Mouse (Mus musculus) limb, embryonic 13.5 days (tissue): ENCODE data around the gene Dbndd2. TPM values are rescaled to one million over a fixed set of nuclear protein-coding genes. Genes with fewer than 3 reads are reported as not detected.

Experiments used
- ATAC-seq: fragments of 200-750 bp; cut with Nextera tagmentation; 2 replicates; pipeline ENCODE4 v1.8.0; 2017; ENCODE audit warnings: low read depth, moderate number of reproducible peaks, moderate TSS enrichment; ENCODE audit not compliant: low FRiP score
- H3K27ac ChIP-seq: fragments of 300-500 bp; sonication (generic); 2 replicates; pipeline ENCODE4 v1.5.1; 2015; ENCODE audit warnings: inconsistent platforms, mild to moderate bottlenecking, moderate library complexity
- H3K27me3 ChIP-seq: fragments of 300-500 bp; sonication (generic); 2 replicates; pipeline ENCODE4 v1.6.1; 2015; ENCODE audit warnings: mild to moderate bottlenecking, inconsistent platforms
- H3K36me3 ChIP-seq: fragments of 300-500 bp; sonication (generic); 2 replicates; pipeline ENCODE4 v1.6.1; 2015; ENCODE audit warnings: inconsistent platforms, mild to moderate bottlenecking, moderate library complexity
- H3K4me1 ChIP-seq: fragments of 300-500 bp; sonication (generic); 2 replicates; pipeline ENCODE4 v1.6.1; 2015; ENCODE audit warnings: inconsistent platforms
- H3K4me2 ChIP-seq: fragments of 300-500 bp; sonication (generic); replicated peaks from 2 replicates; pipeline ENCODE4 v1.6.1; 2015; ENCODE audit warnings: inconsistent platforms, mild to moderate bottlenecking, moderate library complexity
- H3K4me3 ChIP-seq: fragments of 300-500 bp; sonication (generic); 2 replicates; pipeline ENCODE4 v1.5.1; 2015; ENCODE audit warnings: moderate library complexity, mild to moderate bottlenecking, inconsistent platforms
- H3K9ac ChIP-seq: fragments of 300-500 bp; sonication (generic); 2 replicates; pipeline ENCODE4 v1.6.1; 2015; ENCODE audit warnings: mild to moderate bottlenecking, inconsistent platforms
- H3K9me3 ChIP-seq: fragments of 300-500 bp; sonication (generic); 2 replicates; pipeline ENCODE4 v1.6.1; 2016; ENCODE audit warnings: inconsistent platforms
- WGBS: fragments of 180-500 bp; shearing (Covaris S2); methylation state at CpG from one replicate; pipeline ENCODE4 v1.1.7; 2015; 5-methylcytosine and 5-hydroxymethylcytosine counted together
- polyA plus RNA-seq: library from polyadenylated mRNA; unstranded; fragments of >200 nt; fragmentation: Nextera tagmentation; extraction: Ambion mirVana; gene quantifications from 2 replicates; pipeline ENCODE4 v1.2.1, GENCODE M21; 2015

Dbndd2 gene
- polyA plus RNA-seq, 1 experiment from 2014 or later = 2.3 TPM

GRCm38 (mm10) chr2:164487115-164487527 is 1.2 kb downstream of the Dbndd2 start:
- Histone ChIP-seq H3K4me3 (peak overlapping the region; percentile 75), H3K36me3 (peaks cover 5% of the 10 kb centered on the region), H3K27ac (no peak overlapping the region), H3K9me3 (no peaks in the 10 kb centered on the region), H3K27me3 (peaks cover 53% of the 10 kb centered on the region), H3K4me1 (peaks cover 15% of the 10 kb centered on the region), H3K9ac (peak overlapping the region; percentile 78), H3K4me2 (peak overlapping the region; percentile 100)
- 12% methylated on average over 11 of the region's 11 CpGs for WGBS
- ATAC-seq = no peak

- H3K27me3 ChIP-seq = peaks cover 53% of the 10 kb centered on the region
- WGBS = 67% methylated on average over 9 of the region's 9 CpGs
Measured at GRCm38 (mm10) chr2:164487812-164488211, 1.9 kb downstream of the Dbndd2 start.

GRCm38 (mm10) chr2:164494126-164494525 is 8.2 kb downstream of the Dbndd2 start:
- Histone ChIP-seq H3K4me3 (no peak overlapping the region), H3K27ac (no peak overlapping the region), H3K9me3 (no peaks in the 10 kb centered on the region), H3K4me1 (peaks cover 12% of the 10 kb centered on the region), H3K4me2 (no peak overlapping the region), H3K9ac (no peak overlapping the region), H3K36me3 (peaks cover 6% of the 10 kb centered on the region), H3K27me3 (peaks cover 5% of the 10 kb centered on the region; the same call in 1 of the 2 replicates)
- no peak for ATAC-seq
- 62% methylated on average over 2 of the region's 2 CpGs for WGBS

More at GRCm38 (mm10) chr2:164487812-164488211, 1.9 kb downstream of the Dbndd2 start:
- Histone ChIP-seq H3K9me3 (no peaks in the 10 kb centered on the region), H3K4me3 (no peak overlapping the region), H3K27ac (no peak overlapping the region), H3K4me2 (peak overlapping the region; percentile 100), H3K36me3 (peaks cover 5% of the 10 kb centered on the region), H3K9ac (no peak overlapping the region), H3K4me1 (peaks cover 15% of the 10 kb centered on the region)
- ATAC-seq = no peak

GRCm38 (mm10) chr2:164496331-164496730 is 10.4 kb downstream of the Dbndd2 start:
- H3K4me2 ChIP-seq = peak overlapping the region; percentile 98; the same call in 1 of the 2 replicates
- H3K27me3 ChIP-seq = no peaks in the 10 kb centered on the region
- H3K27ac ChIP-seq = no peak overlapping the region
- no peak overlapping the region for H3K9ac ChIP-seq
- H3K9me3 ChIP-seq = no peaks in the 10 kb centered on the region
- ATAC-seq = no peak
- peaks cover 12% of the 10 kb centered on the region for H3K4me1 ChIP-seq
- H3K36me3 ChIP-seq = peaks cover 21% of the 10 kb centered on the region
- peak overlapping the region; percentile 90; the same call in 1 of the 2 replicates for H3K4me3 ChIP-seq
- WGBS = 55% methylated on average over 1 of the region's 1 CpGs

DNA sequence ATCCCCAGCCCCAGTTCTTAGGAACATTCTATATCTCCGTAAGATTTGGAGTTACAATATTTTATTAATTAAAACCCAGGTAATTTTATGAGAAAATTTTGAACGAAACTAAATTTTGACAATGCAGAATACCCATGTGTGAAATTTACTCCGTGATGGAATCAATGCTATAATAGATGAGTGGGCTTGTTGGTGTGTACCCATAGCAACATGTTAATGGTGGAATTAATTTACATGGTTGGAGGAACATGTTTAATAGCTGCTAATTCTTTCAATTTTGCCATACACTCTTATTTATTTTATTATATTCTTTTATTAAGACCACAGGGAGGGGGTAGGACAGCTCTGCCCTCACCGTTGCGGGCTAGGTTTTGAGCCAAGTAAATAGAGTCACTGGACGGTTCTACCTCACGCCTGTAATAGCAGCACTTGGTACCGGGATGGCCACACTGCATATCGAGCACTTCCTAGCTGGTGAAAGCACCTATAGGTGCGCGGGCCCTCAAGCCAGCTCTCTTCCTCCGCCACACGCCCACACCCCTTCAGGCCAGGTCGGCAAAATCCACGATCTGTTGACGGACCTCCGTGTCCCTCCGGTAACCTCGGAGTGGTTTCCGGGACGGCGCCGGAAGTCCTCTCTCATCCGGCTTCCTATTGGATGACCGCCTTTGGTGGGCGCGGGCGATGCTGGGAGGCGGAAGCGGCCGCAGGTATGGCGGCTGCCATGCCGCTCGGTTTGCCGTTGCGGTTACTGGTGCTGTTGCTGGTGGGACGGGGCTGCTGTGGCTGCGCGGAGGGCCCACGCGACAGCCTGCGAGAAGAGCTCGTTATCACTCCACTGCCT is 11.2 kb downstream of the Dbndd2 start, which contains the start of gene Pigt:
Pigt (plus strand) TSS at position 674 of the 844 bp plus-strand sequence.
- 4% methylated on average over 43 of the region's 43 CpGs for WGBS
- Histone ChIP-seq H3K9ac (peak within 1 kb of the TSS; percentile 79), H3K27ac (no peak within 1 kb of the TSS)

DNA sequence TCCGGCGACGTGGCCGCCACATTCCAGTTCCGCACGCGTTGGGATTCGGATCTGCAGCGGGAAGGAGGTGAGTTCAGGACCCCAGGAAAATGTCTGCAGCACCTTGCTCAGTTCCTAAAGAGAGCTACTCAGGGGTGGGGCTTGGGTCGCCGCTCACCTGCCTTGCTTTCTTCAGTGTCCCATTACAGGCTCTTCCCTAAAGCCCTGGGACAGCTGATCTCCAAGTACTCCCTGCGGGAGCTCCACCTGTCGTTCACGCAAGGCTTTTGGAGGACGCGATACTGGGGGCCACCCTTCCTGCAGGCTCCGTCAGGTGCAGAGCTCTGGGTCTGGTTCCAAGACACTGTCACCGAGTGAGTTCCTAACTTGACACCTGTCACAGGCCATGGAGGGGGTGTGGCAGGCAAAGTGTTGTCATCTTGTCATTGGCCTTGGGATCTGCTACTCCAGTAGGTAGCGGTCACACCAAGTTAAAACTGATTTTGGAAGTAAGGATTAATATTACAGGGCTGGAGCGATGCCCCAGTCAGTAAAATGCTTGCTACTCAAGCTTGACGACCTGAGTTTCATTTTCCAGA is 11.9 kb downstream of the Dbndd2 start:
- H3K36me3 ChIP-seq = peaks cover 34% of the 10 kb centered on the region
- peak overlapping the region; percentile 90 for H3K4me3 ChIP-seq
- H3K9ac ChIP-seq = peak overlapping the region; percentile 79
- no peaks in the 10 kb centered on the region for H3K9me3 ChIP-seq
- peak overlapping the region; percentile 98 for H3K4me2 ChIP-seq
- peak; percentile 25; the same call in 1 of the 2 replicates for ATAC-seq
- 4% methylated on average over 21 of the region's 21 CpGs for WGBS
- peaks cover 12% of the 10 kb centered on the region for H3K4me1 ChIP-seq
- no peak overlapping the region for H3K27ac ChIP-seq
- no peaks in the 10 kb centered on the region for H3K27me3 ChIP-seq

More for the DNA sequence above, 11.2 kb downstream of the Dbndd2 start, which contains the start of gene Pigt:
- H3K4me2 ChIP-seq = peak within 1 kb of the TSS; percentile 98
- H3K4me1 ChIP-seq = peaks cover 12% of the 10 kb centered on the region
- no peaks in the 10 kb centered on the region for H3K9me3 ChIP-seq
- no peaks in the 10 kb centered on the region for H3K27me3 ChIP-seq
- peak; percentile 92 for ATAC-seq
- peak within 1 kb of the TSS; percentile 90 for H3K4me3 ChIP-seq
- peaks cover 27% of the 10 kb centered on the region for H3K36me3 ChIP-seq

- Histone ChIP-seq H3K27me3 (no peaks in the 10 kb centered on the region), H3K4me2 (no peak overlapping the region), H3K4me3 (no peak overlapping the region), H3K4me1 (peaks cover 12% of the 10 kb centered on the region), H3K27ac (no peak overlapping the region), H3K36me3 (peaks cover 49% of the 10 kb centered on the region), H3K9me3 (peaks cover 7% of the 10 kb centered on the region; the same call in 1 of the 2 replicates), H3K9ac (no peak overlapping the region)
- ATAC-seq = no peak
- 69% methylated on average over 5 of the region's 5 CpGs for WGBS
Measured at GRCm38 (mm10) chr2:164499317-164499716, 13.4 kb downstream of the Dbndd2 start.

DNA sequence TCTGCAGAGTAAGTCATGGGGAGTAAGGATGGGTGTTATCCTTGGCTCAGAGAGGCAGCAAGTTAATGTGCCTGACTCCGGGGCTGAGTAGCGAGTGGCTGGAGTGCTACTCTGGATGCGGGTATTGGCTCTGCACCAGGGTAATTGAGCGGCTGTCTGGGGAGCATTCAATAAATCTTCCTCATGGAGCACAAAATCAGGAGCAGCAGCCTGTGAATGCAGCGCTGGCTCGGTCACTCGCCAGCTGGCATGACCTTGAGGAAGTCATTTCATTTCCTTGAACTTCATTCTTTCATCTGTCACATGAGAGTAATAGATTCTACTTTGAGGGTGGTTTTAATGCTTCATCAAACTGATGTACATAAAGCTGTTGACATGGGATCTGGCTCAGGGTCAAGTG is 14.6 kb downstream of the Dbndd2 start:
- Histone ChIP-seq H3K4me1 (peaks cover 12% of the 10 kb centered on the region), H3K36me3 (peaks cover 61% of the 10 kb centered on the region), H3K9ac (no peak overlapping the region), H3K4me3 (no peak overlapping the region), H3K27me3 (no peaks in the 10 kb centered on the region), H3K27ac (no peak overlapping the region), H3K9me3 (peaks cover 14% of the 10 kb centered on the region; the same call in 1 of the 2 replicates), H3K4me2 (no peak overlapping the region)
- WGBS = 88% methylated on average over 7 of the region's 7 CpGs
- no peak for ATAC-seq

DNA sequence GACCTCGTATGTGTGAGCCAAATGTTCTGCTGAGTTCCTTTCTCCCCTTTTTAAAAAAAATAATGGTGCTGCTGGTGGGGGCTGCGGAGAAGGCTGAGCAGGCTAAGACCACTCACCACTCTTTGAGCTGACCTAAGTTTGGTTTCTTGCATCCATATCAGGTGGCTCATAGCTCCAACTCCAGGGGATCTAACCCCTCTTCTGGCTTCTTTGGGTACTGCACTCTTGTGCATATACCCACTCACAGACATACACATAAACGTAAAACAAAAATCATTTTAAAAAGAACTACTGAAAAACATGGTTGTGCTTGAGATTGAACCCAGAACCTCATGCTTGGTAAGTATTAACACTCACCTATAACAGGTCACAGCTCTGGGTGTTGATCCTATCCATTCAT is 19.0 kb downstream of the Dbndd2 start:
- no peak for ATAC-seq
- H3K9ac ChIP-seq = no peak overlapping the region
- H3K36me3 ChIP-seq = peaks cover 78% of the 10 kb centered on the region
- H3K9me3 ChIP-seq = peaks cover 14% of the 10 kb centered on the region; the same call in 1 of the 2 replicates
- no peak overlapping the region for H3K4me3 ChIP-seq
- no peaks in the 10 kb centered on the region for H3K4me1 ChIP-seq
- H3K4me2 ChIP-seq = no peak overlapping the region
- H3K27ac ChIP-seq = no peak overlapping the region
- 92% methylated on average over 3 of the region's 3 CpGs for WGBS
- H3K27me3 ChIP-seq = no peaks in the 10 kb centered on the region

DNA sequence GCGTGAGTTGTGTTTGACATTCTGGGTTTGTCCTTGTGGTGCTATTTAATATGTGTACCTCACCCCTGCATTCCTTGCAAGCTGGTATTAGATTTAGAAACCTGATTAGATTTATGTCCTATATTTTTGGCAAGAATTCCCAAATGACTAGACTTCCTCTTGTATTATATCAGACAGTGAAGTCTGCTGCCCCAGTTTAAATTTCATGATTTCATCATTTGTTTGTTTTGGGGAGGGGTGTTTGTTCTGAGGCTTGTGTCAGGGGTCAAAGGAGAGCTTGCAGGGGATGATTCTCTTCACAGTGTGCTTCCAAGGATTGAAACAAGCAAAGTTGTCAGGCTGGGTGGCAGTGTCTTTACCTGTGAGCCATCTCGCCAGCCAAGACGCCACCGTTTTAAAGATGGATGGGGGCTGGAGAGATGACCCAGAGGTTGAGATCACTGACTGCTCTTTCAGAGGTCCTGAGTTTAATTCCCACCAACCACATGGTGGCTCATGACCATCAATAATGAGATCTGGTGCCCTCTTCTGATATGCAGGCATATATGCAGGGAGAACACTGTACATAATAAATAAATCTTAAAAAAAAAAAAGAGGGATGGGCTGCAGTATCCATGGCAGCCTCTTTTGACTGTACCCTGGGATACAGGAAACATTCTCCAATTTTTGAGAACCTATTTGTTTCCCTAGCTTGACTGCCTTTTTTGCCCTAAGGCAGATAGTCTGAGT is 19.9 kb downstream of the Dbndd2 start:
- no peak overlapping the region for H3K4me3 ChIP-seq
- peaks cover 14% of the 10 kb centered on the region; the same call in 1 of the 2 replicates for H3K9me3 ChIP-seq
- H3K27me3 ChIP-seq = no peaks in the 10 kb centered on the region
- peaks cover 69% of the 10 kb centered on the region for H3K36me3 ChIP-seq
- H3K9ac ChIP-seq = no peak overlapping the region
- H3K4me1 ChIP-seq = no peaks in the 10 kb centered on the region
- H3K4me2 ChIP-seq = no peak overlapping the region
- 95% methylated on average over 4 of the region's 4 CpGs for WGBS
- ATAC-seq = no peak
- H3K27ac ChIP-seq = no peak overlapping the region

GRCm38 (mm10) chr2:164507811-164508210 is 21.9 kb downstream of the Dbndd2 start:
- Histone ChIP-seq H3K4me1 (no peaks in the 10 kb centered on the region), H3K4me3 (no peak overlapping the region), H3K9me3 (peaks cover 14% of the 10 kb centered on the region; the same call in 1 of the 2 replicates), H3K36me3 (peaks cover 51% of the 10 kb centered on the region), H3K9ac (no peak overlapping the region), H3K27ac (no peak overlapping the region), H3K4me2 (no peak overlapping the region), H3K27me3 (no peaks in the 10 kb centered on the region)
- no peak for ATAC-seq
- WGBS = 84% methylated on average over 19 of the region's 19 CpGs
